Mouse (Mus musculus): ENCODE results near the gene Acer3.

Gene Acer3

GRCm38 (mm10) chr7:98185326-98185725 lies 135.7 kb downstream of the Acer3 start:
- DNase-seq (ENCODE audit: low read depth, low spot score): no peak

DNA sequence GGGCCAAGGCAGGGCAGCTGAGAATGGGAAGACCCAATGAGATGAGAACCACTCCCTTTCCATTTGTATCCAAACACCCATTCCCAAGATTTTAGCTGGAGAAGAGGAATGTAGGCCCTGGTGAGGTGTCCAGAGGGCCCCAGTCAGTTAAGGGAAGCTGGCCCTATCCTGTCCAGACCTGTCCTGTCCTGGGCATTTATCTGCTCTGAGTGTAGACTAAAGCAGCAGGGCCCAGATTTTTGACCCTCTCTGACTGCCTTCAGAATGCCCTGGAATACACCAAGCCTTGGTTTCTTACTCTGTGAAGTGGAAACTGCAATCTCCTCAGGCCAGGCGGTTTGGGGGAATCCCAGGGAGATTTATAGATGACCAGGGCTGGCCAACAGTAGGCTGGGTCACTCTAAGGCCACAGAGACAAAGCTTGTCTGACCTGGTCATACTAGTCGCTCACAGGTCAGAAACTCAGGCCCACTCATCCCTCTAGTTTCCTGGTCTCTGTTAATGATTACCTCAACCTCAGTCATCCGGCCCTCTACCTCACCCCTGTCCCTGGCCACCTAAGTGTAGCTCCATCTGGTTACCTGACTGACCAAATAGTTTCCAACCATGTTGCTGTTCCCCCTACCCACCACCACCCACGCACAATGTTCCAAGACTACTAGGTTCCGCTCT lies 142.3 kb downstream of the Acer3 start:
- DNase-seq (ENCODE audit: low read depth, low spot score): no peak

- peak; percentile 40 for DNase-seq (ENCODE audit: low read depth, low spot score)
Observed at GRCm38 (mm10) chr7:98177929-98178559, 143.0 kb downstream of the Acer3 start, which contains the start of gene Capn5. TSS of gene Capn5 (minus strand) at chr7:98178274.

DNA sequence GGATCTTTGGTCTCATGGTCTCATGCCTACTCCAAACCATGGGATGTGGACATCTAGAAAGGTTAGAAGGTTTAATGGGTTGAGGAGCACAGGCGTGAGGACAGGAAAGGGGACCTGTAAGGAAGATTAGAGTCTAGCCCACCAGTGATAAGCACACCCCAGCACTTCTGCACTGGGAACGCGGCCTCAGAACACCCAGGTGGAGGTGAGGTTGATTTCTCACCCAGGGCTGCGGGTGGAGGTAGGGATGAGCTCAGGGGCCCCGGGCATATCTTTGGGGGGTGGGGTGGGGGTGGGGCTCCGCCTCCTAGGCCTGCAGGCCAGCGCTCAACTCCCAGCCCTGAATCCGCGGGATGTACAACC lies 143.5 kb downstream of the Acer3 start:
- no peak for DNase-seq (ENCODE audit: low read depth, low spot score)

GRCm38 (mm10) chr7:98177071-98177485 lies 143.9 kb downstream of the Acer3 start:
- DNase-seq (ENCODE audit: low read depth, low spot score): no peak

DNA sequence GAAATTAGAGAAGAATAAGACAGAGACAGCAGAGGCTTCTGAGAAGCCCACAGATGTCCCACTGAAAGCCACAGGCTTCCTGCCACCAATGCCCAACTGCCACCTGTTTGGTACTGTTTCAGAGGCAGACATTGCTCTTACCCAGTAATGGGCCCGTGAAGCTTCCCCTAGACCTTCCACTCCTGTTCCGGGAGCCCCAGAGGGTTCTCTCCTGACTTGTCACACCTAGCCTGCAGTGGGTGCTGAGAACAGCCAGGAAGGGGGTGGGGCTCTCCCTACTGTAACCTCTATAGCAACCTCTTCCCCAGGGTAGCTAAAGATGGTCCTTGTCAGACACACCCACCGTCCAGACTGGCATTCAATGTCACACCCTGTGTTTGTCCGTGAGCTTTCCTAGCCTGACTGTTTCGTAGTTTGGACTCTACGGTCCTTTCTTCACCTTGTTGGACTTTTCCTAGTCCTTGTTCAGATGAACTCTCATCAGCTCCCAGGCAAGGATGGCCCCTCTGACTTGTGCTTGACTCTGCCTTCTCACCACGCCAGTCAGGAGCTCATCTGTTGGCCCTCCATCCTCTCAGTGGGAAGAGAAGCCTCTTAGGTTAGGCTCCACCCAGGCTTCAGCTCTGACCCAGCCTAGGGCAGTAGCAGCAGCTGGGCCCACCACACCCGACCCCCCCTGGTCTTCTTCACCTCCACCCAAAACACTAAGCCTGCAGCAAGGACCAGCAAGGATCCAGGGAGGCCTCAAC lies 144.5 kb downstream of the Acer3 start:
- no peak for DNase-seq (ENCODE audit: low read depth, low spot score)

GRCm38 (mm10) chr7:98174883-98175755 lies 145.9 kb downstream of the Acer3 start:
- no peak for DNase-seq (ENCODE audit: low read depth, low spot score)

DNA sequence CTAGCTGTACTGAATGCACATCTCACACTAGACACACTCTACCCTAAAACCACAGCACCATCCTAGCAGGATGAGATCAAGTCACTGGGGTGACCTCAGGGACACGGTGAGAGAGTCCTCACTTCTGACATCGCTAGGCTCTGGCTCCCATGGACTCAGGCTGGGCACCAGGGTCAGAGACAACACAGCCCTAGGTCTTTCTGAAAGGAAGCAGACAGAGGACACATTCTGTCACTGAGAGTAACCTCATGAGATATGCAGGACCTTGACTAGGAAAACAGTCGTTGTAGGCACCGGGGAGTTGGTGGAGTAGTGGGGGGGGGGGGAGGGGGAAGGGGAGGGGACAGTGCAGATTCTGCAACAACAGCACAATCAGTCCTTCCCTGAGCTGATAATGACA lies 147.6 kb downstream of the Acer3 start:
- DNase-seq (ENCODE audit: low read depth, low spot score): no peak

GRCm38 (mm10) chr7:98172661-98173060 lies 148.3 kb downstream of the Acer3 start:
- no peak for DNase-seq (ENCODE audit: low read depth, low spot score)

- DNase-seq (ENCODE audit: low read depth, low spot score): no peak
Observed at GRCm38 (mm10) chr7:98171141-98172073, 149.6 kb downstream of the Acer3 start.

DNA sequence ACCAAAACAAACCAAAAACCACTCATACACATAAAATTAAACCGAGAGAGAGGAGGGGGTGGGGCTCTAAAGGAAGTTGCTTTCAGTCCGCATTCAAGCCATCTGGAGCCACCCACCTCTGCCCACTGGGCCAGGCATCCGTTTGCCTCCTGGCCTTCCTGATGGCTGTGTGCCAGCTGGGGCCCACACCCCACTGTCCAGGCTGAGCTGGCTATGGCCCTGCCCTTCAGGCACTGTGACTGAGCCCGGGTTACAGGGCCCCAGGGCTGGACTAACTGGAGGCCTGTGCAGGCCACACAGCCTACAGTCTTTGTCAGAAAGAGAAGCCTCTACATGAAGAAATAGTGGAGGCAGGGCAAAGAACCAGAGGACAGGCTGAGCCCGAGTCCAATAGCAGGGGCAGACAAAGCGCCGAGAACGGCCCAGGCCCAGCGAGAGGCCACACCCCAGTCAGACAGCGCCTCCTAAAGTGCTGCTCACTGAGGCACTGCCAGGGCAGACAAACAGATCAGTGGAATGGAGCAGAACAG lies 155.9 kb downstream of the Acer3 start:
- no peak for DNase-seq (ENCODE audit: low read depth, low spot score)

- no peak for DNase-seq (ENCODE audit: low read depth, low spot score)
Observed at GRCm38 (mm10) chr7:98164382-98164998, 156.5 kb downstream of the Acer3 start.

- DNase-seq (ENCODE audit: low read depth, low spot score): no peak
Observed at GRCm38 (mm10) chr7:98163700-98164099, 157.3 kb downstream of the Acer3 start.

DNA sequence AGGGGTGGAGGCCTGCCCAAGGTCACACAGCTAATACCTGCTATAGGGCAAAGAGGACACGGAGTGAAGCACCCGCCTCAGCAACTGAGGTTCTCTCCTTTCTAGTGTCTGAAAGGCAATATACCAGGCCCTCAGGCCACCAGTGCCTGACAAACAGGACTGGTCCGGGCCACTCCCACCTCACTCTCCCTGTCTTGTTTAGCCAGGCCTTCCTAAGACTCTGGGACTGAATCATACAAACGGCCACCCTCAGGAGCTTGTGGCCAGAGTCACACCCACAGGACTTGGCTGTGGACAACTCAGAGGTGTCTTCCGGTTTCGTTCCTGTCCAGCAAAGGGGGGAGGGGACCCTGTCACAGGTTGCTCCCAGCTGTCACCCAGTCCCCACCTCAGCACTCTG lies 158.8 kb downstream of the Acer3 start:
- no peak for DNase-seq (ENCODE audit: low read depth, low spot score)

DNA sequence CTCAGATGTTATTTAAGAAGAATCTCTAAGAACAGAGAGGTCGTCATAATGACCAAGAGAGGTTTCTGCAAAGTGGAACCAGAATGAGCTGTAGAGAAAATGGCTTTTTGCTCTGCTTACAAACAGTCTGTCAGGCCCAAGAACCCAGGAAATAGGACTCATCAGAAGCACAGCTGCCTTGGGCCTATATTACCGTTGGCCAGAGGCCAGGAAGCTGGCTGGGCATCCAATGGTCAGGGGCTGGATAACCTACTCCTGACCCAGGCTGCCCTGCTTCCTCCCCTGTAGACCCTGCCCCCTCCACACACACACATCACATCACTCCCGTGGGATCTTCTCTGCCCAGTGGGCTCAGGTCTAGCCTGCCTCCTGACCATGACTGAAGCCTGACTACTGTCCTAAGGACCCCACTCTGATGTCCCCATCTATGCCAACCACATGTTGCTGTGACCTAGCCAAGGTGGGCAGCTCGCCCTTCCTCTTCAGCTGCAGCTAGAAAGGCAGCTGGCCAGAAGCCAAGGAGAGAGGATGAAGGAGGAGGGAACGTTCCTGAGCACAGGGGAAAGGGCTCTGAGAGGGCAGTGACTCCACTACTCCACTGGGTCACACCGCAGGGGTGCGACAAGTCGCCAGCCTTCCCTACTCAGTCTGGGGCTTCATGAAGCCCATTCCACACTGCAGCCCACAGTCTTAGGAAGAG lies 160.8 kb downstream of the Acer3 start:
- no peak for DNase-seq (ENCODE audit: low read depth, low spot score)

DNA sequence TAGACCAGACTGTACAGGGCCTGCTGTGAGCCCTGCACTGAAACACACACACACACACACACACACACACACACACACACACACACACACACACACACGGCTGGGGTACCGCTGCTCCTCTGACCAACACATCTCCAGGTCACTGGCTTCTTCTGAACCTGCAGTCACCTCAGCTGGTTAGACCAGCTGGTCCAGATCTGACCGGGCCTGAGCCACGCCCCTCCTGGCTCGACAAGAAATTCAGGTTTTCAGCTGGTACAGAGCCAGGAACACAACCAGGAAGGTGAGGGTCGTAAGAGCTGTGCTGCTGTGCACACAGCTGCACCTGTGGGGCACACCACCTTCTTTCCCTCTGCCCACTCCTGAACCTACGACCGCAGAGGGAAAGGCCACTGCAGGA lies 162.5 kb downstream of the Acer3 start:
- DNase-seq (ENCODE audit: low read depth, low spot score): no peak

DNA sequence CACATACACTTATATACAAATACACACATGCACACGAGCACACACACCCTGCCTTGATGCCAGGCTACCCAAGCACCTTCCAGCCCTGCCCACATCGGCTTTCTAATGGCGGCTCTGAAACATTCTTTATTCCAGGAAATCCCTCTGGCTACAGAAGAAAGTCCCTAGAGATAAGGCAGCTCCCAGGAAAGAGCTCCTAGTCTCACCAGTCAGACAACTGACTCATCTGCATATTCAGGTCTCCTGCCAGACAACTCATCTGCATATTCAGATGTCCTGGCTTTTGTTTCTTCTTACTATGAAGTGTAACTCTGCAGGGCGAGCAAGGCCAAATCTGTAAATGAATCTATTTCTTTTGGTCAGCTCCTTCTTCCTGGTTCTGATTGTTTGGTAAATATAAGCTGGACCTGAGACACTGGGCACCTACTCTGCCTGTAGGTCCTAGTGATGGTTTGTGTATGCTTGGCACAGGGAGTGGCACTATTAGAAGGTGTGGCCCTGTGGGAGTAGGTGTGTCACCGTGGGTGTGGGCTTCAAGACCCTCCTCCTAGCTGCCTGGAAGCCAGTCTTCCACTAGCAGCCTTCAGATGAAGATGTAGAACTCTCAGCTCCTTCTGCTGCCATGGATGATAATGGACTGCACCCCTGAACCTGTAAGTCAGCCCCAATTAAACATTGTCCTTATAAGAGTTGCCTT lies 163.2 kb downstream of the Acer3 start:
- DNase-seq (ENCODE audit: low read depth, low spot score): no peak
